In genomic region chr6:88918802-88919201, GRCm38 (mm10) we compare ENCODE assay signal across 22 mouse cellular contexts. TPM values are rescaled to one million over a fixed set of nuclear protein-coding genes. Genes with fewer than 3 reads are reported as not detected.
A peak's percentile ranks its signal among the peaks of the same experiment; 100 is the strongest.
DNase-seq lines count a peak whose midpoint lies in the region; ATAC-seq and TF ChIP-seq lines count a peak whose summit lies in the region.
"Had no signal": no experiment of that assay in that cellular context is flagged by ENCODE, and none has a peak within 500 bp of the region (broad histone marks: within the 10 kb centered on the region; RNA-seq: fewer than 3 reads in every experiment).

No protein-coding gene starts in this region.

- TF ChIP-seq CTCF in lung, postnatal 0 days (IDR thresholded peaks at IDR 0.05) = no peak

- no peak overlapping the region for H3K27ac ChIP-seq in lung, postnatal 0 days (ENCODE audit: low read length)
- H3K27ac ChIP-seq: embryonic facial prominence, embryonic 13.5 days; forebrain, embryonic 10.5 days; forebrain, embryonic 13.5 days; gastrocnemius, adult 2 months; hindbrain, embryonic 12.5 days; hindbrain, embryonic 15.5 days had no signal

- TF ChIP-seq EP300 in lung, postnatal 0 days (IDR thresholded peaks at IDR 0.05) = no peak

- peak; percentile 58 to 71 for DNase-seq in lung, adult 18-20 months
- no peak for DNase-seq in lung, postnatal 14 days
- peak; percentile 62 for DNase-seq in lung, postnatal 0 days (ENCODE audit: low spot score)
- DNase-seq in lung, postnatal 25 days (ENCODE audit: low spot score) = no peak
- DNase-seq in thymus, postnatal 4 days = peak; percentile 14
- DNase-seq in thymus, postnatal 36 days = no peak
- DNase-seq: adrenal gland, adult 2 months; adrenal gland, postnatal 14 days; cerebellum, adult 11 months; cerebellum, adult 2 months; cerebellum, adult 9-11 months; gastrocnemius, adult 2 months; gastrocnemius, postnatal 14 days; heart, adult 11 months had no signal

- H3K4me2 ChIP-seq in lung, postnatal 0 days (replicated peaks; ENCODE audit: low read depth, low read length) = 0 out of 2 replicates have a peak overlapping the region, but pooled peaks have one; percentile 19
- H3K4me2 ChIP-seq: embryonic facial prominence, embryonic 13.5 days; forebrain, embryonic 13.5 days; heart, embryonic 11.5 days; hindbrain, embryonic 12.5 days; hindbrain, embryonic 15.5 days had no signal

- ATAC-seq in lung, postnatal 0 days = peak; percentile 82
- ATAC-seq: CD4-positive, CD25-positive, alpha-beta regulatory T cell, adult 4 months; forebrain, embryonic 13.5 days; forebrain, embryonic 16.5 days had no signal

- H3K36me3 ChIP-seq in lung, postnatal 0 days (ENCODE audit: insufficient read depth, low read length) = no peaks in the 10 kb centered on the region
- H3K36me3 ChIP-seq: embryonic facial prominence, embryonic 13.5 days; forebrain, embryonic 10.5 days; hindbrain, embryonic 12.5 days; hindbrain, embryonic 15.5 days had no signal

- no peaks in the 10 kb centered on the region for H3K27me3 ChIP-seq in lung, postnatal 0 days (replicated peaks; ENCODE audit: insufficient read depth, low read length)
- H3K27me3 ChIP-seq: embryonic facial prominence, embryonic 13.5 days; forebrain, embryonic 13.5 days; hindbrain, embryonic 12.5 days; hindbrain, embryonic 15.5 days had no signal

- H3K4me1 ChIP-seq in lung, postnatal 0 days (ENCODE audit: insufficient read depth, low read depth, low read length) = peaks cover under 1% of the 10 kb centered on the region; the same call in 1 of the 2 replicates

- no peak overlapping the region for H3K4me3 ChIP-seq in lung, postnatal 0 days (ENCODE audit: low read depth, low read length)
- H3K4me3 ChIP-seq: embryonic facial prominence, embryonic 13.5 days; forebrain, embryonic 10.5 days; forebrain, embryonic 13.5 days; gastrocnemius, adult 2 months; hindbrain, embryonic 12.5 days; hindbrain, embryonic 15.5 days had no signal

- H3K9ac ChIP-seq in lung, postnatal 0 days (replicated peaks; ENCODE audit: low read depth) = no peak overlapping the region
- H3K9ac ChIP-seq: embryonic facial prominence, embryonic 13.5 days; forebrain, embryonic 13.5 days; hindbrain, embryonic 12.5 days; hindbrain, embryonic 15.5 days had no signal

- H3K9me3 ChIP-seq in lung, postnatal 0 days (ENCODE audit: low read length) = no peaks in the 10 kb centered on the region
- H3K9me3 ChIP-seq: embryonic facial prominence, embryonic 13.5 days; forebrain, embryonic 10.5 days; forebrain, embryonic 13.5 days; hindbrain, embryonic 12.5 days; hindbrain, embryonic 15.5 days had no signal

- WGBS in lung, postnatal 0 days = 38% methylated on average over 8 of the region's 8 CpGs

RNA-seq across cellular contexts. Expression of gene Tpra1, which starts 16.8 kb away (rescaled TPM):
- 72.0 and 78.8 TPM in 2 replicates for polyA plus RNA-seq in lung, postnatal 0 days (2015; fragmentation: Nextera tagmentation; extraction: Ambion mirVana)

RNA-seq across cellular contexts. Expression of gene Mcm2, which starts 20.2 kb away (rescaled TPM):
- 14.5 and 15.3 TPM in 2 replicates for polyA plus RNA-seq in lung, postnatal 0 days (2015; fragmentation: Nextera tagmentation; extraction: Ambion mirVana)

RNA-seq across cellular contexts. Expression of gene Podxl2, which starts 44.0 kb away (rescaled TPM):
- 19.1 and 25.2 TPM in 2 replicates for polyA plus RNA-seq in lung, postnatal 0 days (2015; fragmentation: Nextera tagmentation; extraction: Ambion mirVana)

Comparison
In these comparisons a context has a peak if more than half of its experiments do, and no peak if none do; other contexts are left out.
1. DNase-seq: peak in lung, adult 18-20 months (2 of 2), lung, postnatal 0 days (single experiment) and thymus, postnatal 4 days (single experiment); none in lung, postnatal 14 days (single experiment), lung, postnatal 25 days (single experiment) and thymus, postnatal 36 days (0 of 2).